Mouse (Mus musculus) gastrocnemius, postnatal 25 days (tissue): ENCODE data around the gene Gemin6. TPM values are rescaled to one million over a fixed set of nuclear protein-coding genes. Genes with fewer than 3 reads are reported as not detected.
"Not testable (repeated sequence)": the region's sequence is repeated elsewhere in the genome, so short reads cannot be mapped to it uniquely, and the experiment has no call there.

Experiments used
- DNase-seq: peaks from one replicate; pipeline ENCODE4 v3.0.0; 2022
- long read RNA-seq, 2 experiments: library from polyadenylated mRNA; stranded (forward); transcript quantifications; one replicate each; pipeline ENCODE4 v2.0.0; 2021
- total RNA-seq, 2 experiments: library from RNA; stranded (reverse); gene quantifications; 1 replicate in 1 of 2; 2 replicates in 1 of 2; pipeline ENCODE4 v1.2.3; 2021

Gene Gemin6
- 1 to 10 TPM; 4.7 to 5.6 TPM for total RNA-seq
- long read RNA-seq, experiment 1, transcript Gemin6-201 (3 exons, 1,134 nt), result major isoform, 15 of 28 reads
- long read RNA-seq, experiment 1, partial matches to known transcripts, result 4 of 28 reads
- long read RNA-seq, experiment 1, other reads (novel, unspliced or antisense), result 7 of 28 reads
- long read RNA-seq, experiment 2, partial matches to known transcripts, result 1 of 11 reads
- long read RNA-seq, experiment 2, other reads (novel, unspliced or antisense), result 5 of 11 reads

- peak; percentile 78 for DNase-seq
Observed at GRCm38 (mm10) chr17:80224326-80225116, at the start of gene Gemin6. Gemin6 (plus strand) TSS chr17:80224441.

- DNase-seq, result no peak
Observed at GRCm38 (mm10) chr17:80174699-80175385, 49.4 kb upstream of the Gemin6 start.

GRCm38 (mm10) chr17:80175386-80175739, 48.9 kb upstream of the Gemin6 start:
- DNase-seq, result no peak

- no peak for DNase-seq
Observed at GRCm38 (mm10) chr17:80175966-80176365, 48.3 kb upstream of the Gemin6 start.

- not testable (repeated sequence) for DNase-seq
Observed at GRCm38 (mm10) chr17:80178846-80179245, 45.4 kb upstream of the Gemin6 start.

GRCm38 (mm10) chr17:80179959-80180358, 44.3 kb upstream of the Gemin6 start:
- DNase-seq, result peak; percentile 38

GRCm38 (mm10) chr17:80180468-80180867, 43.8 kb upstream of the Gemin6 start:
- no peak for DNase-seq

GRCm38 (mm10) chr17:80183615-80184014, 40.6 kb upstream of the Gemin6 start:
- DNase-seq, result no peak

GRCm38 (mm10) chr17:80193075-80193474, 31.2 kb upstream of the Gemin6 start:
- no peak for DNase-seq

- no peak for DNase-seq
Observed at GRCm38 (mm10) chr17:80199160-80199778, 25.0 kb upstream of the Gemin6 start.

GRCm38 (mm10) chr17:80205657-80206056, 18.6 kb upstream of the Gemin6 start:
- DNase-seq, result no peak

- no peak for DNase-seq
Observed at GRCm38 (mm10) chr17:80206301-80206670, 18.0 kb upstream of the Gemin6 start.

- DNase-seq, result peak; percentile 97
Observed at GRCm38 (mm10) chr17:80206671-80207581, 17.3 kb upstream of the Gemin6 start, which contains the start of the genes Srsf7 and Ttc39d. Srsf7 (minus strand) TSS chr17:80207307. Ttc39d (plus strand) TSS chr17:80207460.

- not testable (repeated sequence) for DNase-seq
Observed at GRCm38 (mm10) chr17:80213998-80214397, 10.2 kb upstream of the Gemin6 start.

- DNase-seq, result no peak
Observed at GRCm38 (mm10) chr17:80220131-80220530, 4.1 kb upstream of the Gemin6 start.

GRCm38 (mm10) chr17:80221202-80221601, 3.0 kb upstream of the Gemin6 start:
- no peak for DNase-seq

- no peak for DNase-seq
Observed at GRCm38 (mm10) chr17:80221890-80222628, 2.2 kb upstream of the Gemin6 start.

- no peak for DNase-seq
Observed at GRCm38 (mm10) chr17:80223829-80224228, 412 bp upstream of the Gemin6 start.

- DNase-seq, result not testable (repeated sequence)
Observed at GRCm38 (mm10) chr17:80225142-80225541, 901 bp downstream of the Gemin6 start.

- no peak for DNase-seq
Observed at GRCm38 (mm10) chr17:80229396-80229795, 5.2 kb downstream of the Gemin6 start.

GRCm38 (mm10) chr17:80233844-80234243, 9.6 kb downstream of the Gemin6 start:
- DNase-seq, result no peak
